Mouse (Mus musculus) olfactory bulb, adult 2 months (tissue): Measurements from ENCODE around the gene Dok1.

Experiments
- CTCF ChIP-seq: fragments of 200-500 bp; IDR thresholded peaks from 2 replicates; pipeline ENCODE4 v1.5.1; 2012; ENCODE audit warnings: low read depth, mild to moderate bottlenecking, low read length, moderate library complexity; ENCODE audit not compliant: insufficient read depth
- POLR2A ChIP-seq: fragments of 200-500 bp; IDR thresholded peaks from 2 replicates; pipeline ENCODE4 v1.6.1; 2012; ENCODE audit warnings: mild to moderate bottlenecking, low read depth, low read length, moderate library complexity; ENCODE audit not compliant: insufficient read depth

DNA sequence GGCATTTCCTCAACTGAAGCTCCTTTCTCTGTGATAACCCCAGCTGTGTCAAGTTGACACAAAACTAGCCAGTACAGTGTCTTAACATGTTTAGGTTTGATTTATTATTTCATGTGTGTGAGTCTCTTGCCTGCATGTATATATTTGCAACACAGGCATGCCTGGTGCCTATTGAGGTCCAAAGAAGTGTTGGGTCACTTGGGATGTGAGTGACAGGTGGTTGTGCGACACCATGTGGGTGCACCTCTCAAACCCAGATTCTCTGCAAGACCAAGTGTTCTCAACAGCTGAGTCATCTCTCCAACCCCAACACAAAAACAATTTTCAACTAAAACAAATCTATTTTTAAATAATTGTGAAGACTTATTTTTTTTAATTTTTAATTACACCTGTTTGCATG, 30.2 kb downstream of the Dok1 start:
- TF ChIP-seq CTCF (no peak), POLR2A (no peak)
